In the genomic region with DNA sequence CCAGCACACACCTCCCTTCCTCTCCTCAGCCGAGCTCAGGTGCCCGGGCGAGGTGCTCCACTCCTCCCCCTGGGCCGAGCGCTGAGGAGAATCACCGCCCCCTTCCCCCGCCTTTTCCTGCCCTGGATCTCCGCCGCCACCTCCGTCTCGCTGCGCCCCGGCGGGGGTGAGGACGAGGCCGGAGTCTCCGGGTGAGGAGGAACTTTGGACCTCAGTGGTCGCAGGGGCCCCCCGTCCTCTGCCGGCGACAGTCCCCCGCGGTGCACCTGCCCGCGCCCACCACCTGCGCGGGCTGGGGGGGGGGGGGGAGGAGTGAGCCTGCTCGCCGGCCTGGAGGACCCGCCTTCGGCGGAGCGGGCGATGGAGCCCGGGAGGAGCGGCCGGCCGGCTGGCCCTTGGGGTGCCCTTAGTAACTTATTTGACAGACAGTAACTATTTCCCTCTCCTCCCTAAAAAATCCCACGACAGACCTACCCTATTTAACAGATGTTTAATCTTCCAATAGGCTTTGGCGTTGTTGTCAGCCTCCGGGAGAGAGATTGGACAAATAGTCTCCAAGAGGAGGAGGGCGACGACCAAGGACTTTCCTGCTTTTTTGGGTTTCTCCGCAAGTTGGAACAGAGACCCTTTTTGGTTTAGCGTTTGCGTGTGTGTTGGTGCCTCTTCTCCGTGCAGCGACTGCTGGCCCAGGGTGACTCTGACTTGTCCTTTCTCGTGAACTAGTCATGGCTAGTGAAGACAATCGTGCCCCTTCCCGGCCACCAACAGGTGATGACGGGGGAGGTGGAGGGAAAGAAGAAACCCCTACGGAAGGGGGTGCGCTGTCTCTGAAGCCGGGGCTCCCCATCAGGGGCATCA, we compare ENCODE assay signal across 8 mouse cellular contexts. TPM values are rescaled to one million over a fixed set of nuclear protein-coding genes. Genes with fewer than 3 reads are reported as not detected.
DNase-seq lines count a peak whose midpoint lies in the region; ATAC-seq and TF ChIP-seq lines count a peak whose summit lies in the region.

A gene (plus strand): TSS at position 117 of the 858 bp plus-strand sequence.

- peak within 1 kb of the TSS; percentile 96 for H3K4me3 ChIP-seq in E14TG2a.4 (replicated peaks; ENCODE audit: low read length)
- peak within 1 kb of the TSS; percentile 90 for H3K4me3 ChIP-seq in forebrain, embryonic 14.5 days (ENCODE audit: low read depth, low read length)
- peak within 1 kb of the TSS; percentile 89 for H3K4me3 ChIP-seq in lung, adult 2 months (replicated peaks; ENCODE audit: extremely low read depth, low read depth, low read length)

- TF ChIP-seq CTCF in E14TG2a.4 (conservative IDR thresholded peaks at IDR 0.05; ENCODE audit: low read length): no peak
- TF ChIP-seq CTCF in lung, adult 2 months (IDR thresholded peaks at IDR 0.05; ENCODE audit: insufficient read depth, low read length): no peak

- intact Hi-C loops in heart, postnatal 10 days (cut with DNase I): no loop called here

- peaks cover 2% of the 10 kb centered on the region for H3K27me3 ChIP-seq in E14TG2a.4 (ENCODE audit: insufficient read depth, low read length)
- 0 out of 2 replicates have a peak, but pooled peaks cover 6% of the 10 kb centered on the region for H3K27me3 ChIP-seq in forebrain, embryonic 14.5 days (replicated peaks; ENCODE audit: control insufficient read depth, insufficient read depth, low read length)

- peak within 1 kb of the TSS; percentile 86 for H3K9ac ChIP-seq in forebrain, embryonic 14.5 days (ENCODE audit: low read length)

- no peaks in the 10 kb centered on the region for H3K9me3 ChIP-seq in E14TG2a.4 (ENCODE audit: low read length)
- H3K9me3 ChIP-seq in forebrain, embryonic 14.5 days (replicated peaks; ENCODE audit: control insufficient read depth, low read length): no peaks in the 10 kb centered on the region

- peaks cover 7% of the 10 kb centered on the region for H3K4me1 ChIP-seq in E14TG2a.4 (replicated peaks; ENCODE audit: low read depth, low read length)
- peaks cover 4% of the 10 kb centered on the region; the same call in 1 of the 2 replicates for H3K4me1 ChIP-seq in forebrain, embryonic 14.5 days (ENCODE audit: control insufficient read depth, insufficient read depth, low read length)
- peaks cover 6% of the 10 kb centered on the region; the same call in 1 of the 2 replicates for H3K4me1 ChIP-seq in lung, adult 2 months (ENCODE audit: control insufficient read depth, insufficient read depth, low read length)

- peak; percentile 76 for DNase-seq in c-Kit-positive CD71-positive TER-119-positive erythroid progenitor cells, embryonic 14.5 days (ENCODE audit: low spot score)
- peak; percentile 65 for DNase-seq in forebrain, embryonic 14.5 days (ENCODE audit: low spot score)
- DNase-seq in heart, postnatal 10 days: peak; percentile 78 to 79
- DNase-seq in large intestine, adult 2 months (ENCODE audit: low read depth, low spot score): no peak
- DNase-seq in lung, adult 2 months: peak; percentile 86
- DNase-seq in testis, postnatal 14 days (ENCODE audit: low spot score): peak; percentile 88

- peak; percentile 77 for ATAC-seq in forebrain, embryonic 14.5 days
- ATAC-seq in neutrophil, adult 5-6 weeks (ENCODE audit: extremely low read depth, insufficient number of reproducible peaks, low FRiP score, poor library complexity, severe bottlenecking): peak; percentile 67

- WGBS in forebrain, embryonic 14.5 days: under 1% methylated on average over 48 of the region's 55 CpGs
- under 1% methylated on average over 51 of the region's 55 CpGs for whole genome bisulfite sequencing in large intestine, adult 2 months
- WGBS in lung, adult 2 months: 2% methylated on average over 47 of the region's 55 CpGs

- peak within 1 kb of the TSS; percentile 86 for H3K27ac ChIP-seq in forebrain, embryonic 14.5 days (ENCODE audit: low read depth, low read length)

- no peak; the same call in 1 of the 2 replicates for TF ChIP-seq POLR2A in lung, adult 2 months (IDR thresholded peaks at IDR 0.05; ENCODE audit: borderline replicate concordance, extremely low read depth, low read depth, low read length)

- H3K4me2 ChIP-seq in forebrain, embryonic 14.5 days (ENCODE audit: low read length): peak within 1 kb of the TSS; percentile 88

- H3K36me3 ChIP-seq in E14TG2a.4 (ENCODE audit: insufficient read depth, low read length): no peaks in the 10 kb centered on the region
- H3K36me3 ChIP-seq in forebrain, embryonic 14.5 days (ENCODE audit: control insufficient read depth, insufficient read depth, low read length): no peaks in the 10 kb centered on the region

RNA-seq across cellular contexts. Expression of the gene that starts here (rescaled TPM):
- polyA plus RNA-seq in forebrain, embryonic 14.5 days (2014; fragmentation: Nextera tagmentation; extraction: Ambion mirVana): 2.9 and 3.4 TPM in 2 replicates
- total RNA-seq in heart, postnatal 10 days (2021): 10 to 100 TPM; 19.4 to 19.8 TPM
- 23.5 and 38.4 TPM in 2 replicates for polyA plus RNA-seq in large intestine, adult 2 months (2012; rRNA removed)
- 10.3 and 13.5 TPM in 2 replicates for polyA plus RNA-seq in lung, adult 2 months (2012; rRNA removed)
- total RNA-seq in neutrophil, adult 5-6 weeks (2017): 59.2 and 64.0 TPM in 2 replicates
